Mouse (Mus musculus) liver, adult 2 months (tissue): ENCODE data around the gene Ckap5. TPM values are rescaled to one million over a fixed set of nuclear protein-coding genes. Genes with fewer than 3 reads are reported as not detected.
A peak's percentile ranks its signal among the peaks of the same experiment; 100 is the strongest.

Experiments
- DNase-seq: peaks from one replicate; pipeline ENCODE4 v3.0.0-alpha.2; 2011; ENCODE audit warnings: low read depth, low spot score; ENCODE audit errors: extremely low read depth
- H3K27ac ChIP-seq: fragments of 200-500 bp; replicated peaks from 2 replicates; pipeline ENCODE4 v1.5.1; 2012; ENCODE audit warnings: low read depth, mild to moderate bottlenecking, control low read depth, inconsistent platforms, low read length; ENCODE audit not compliant: insufficient read depth
- H3K27me3 ChIP-seq: fragments of 200-500 bp; 2 replicates; pipeline ENCODE4 v1.6.1; 2012; ENCODE audit warnings: mild to moderate bottlenecking, moderate library complexity, low read length, inconsistent platforms; ENCODE audit not compliant: control insufficient read depth, insufficient read depth
- H3K36me3 ChIP-seq: fragments of 200-500 bp; 2 replicates; pipeline ENCODE4 v1.6.1; 2012; ENCODE audit warnings: low read length, inconsistent platforms; ENCODE audit not compliant: control insufficient read depth, insufficient read depth
- H3K4me1 ChIP-seq: fragments of 200-500 bp; 2 replicates; pipeline ENCODE4 v1.6.1; 2011; ENCODE audit warnings: low read length; ENCODE audit not compliant: control insufficient read depth, insufficient read depth
- H3K4me3 ChIP-seq: fragments of 200-500 bp; 2 replicates; pipeline ENCODE4 v1.5.1; 2011; ENCODE audit warnings: low read depth, mild to moderate bottlenecking, control low read depth, low read length, moderate library complexity; ENCODE audit not compliant: insufficient read depth
- H3K79me2 ChIP-seq: fragments of 200-500 bp; 2 replicates; pipeline ENCODE4 v1.6.1; 2012; ENCODE audit warnings: inconsistent platforms, mild to moderate bottlenecking, low read length, moderate library complexity; ENCODE audit not compliant: control insufficient read depth, insufficient read depth
- H3K9ac ChIP-seq: fragments of 200-500 bp; 2 replicates; pipeline ENCODE4 v1.6.1; 2012; ENCODE audit warnings: low read depth, mild to moderate bottlenecking, control low read depth, inconsistent platforms, low read length
- CTCF ChIP-seq: fragments of 200-500 bp; IDR thresholded peaks from 2 replicates; pipeline ENCODE4 v1.5.1; 2011; ENCODE audit warnings: low read depth, low read length, control low read depth
- POLR2A ChIP-seq: fragments of 200-500 bp; IDR thresholded peaks from 2 replicates; pipeline ENCODE4 v1.6.1; 2011; ENCODE audit warnings: low read length, control low read depth; ENCODE audit not compliant: insufficient read depth; ENCODE audit errors: extremely low read depth
- WGBS: fragments of 180-500 bp; shearing (Covaris S2); methylation state at CpG from one replicate; pipeline ENCODE4 v1.1.7; 2018; 5-methylcytosine and 5-hydroxymethylcytosine counted together
- polyA plus RNA-seq: library from polyadenylated mRNA; depleted of rRNA; stranded (reverse); fragments of >200 nt; gene quantifications from 2 replicates; pipeline ENCODE4 v1.2.3, GENCODE M21; 2012
- total RNA-seq: library from RNA; depleted of rRNA; stranded (reverse); fragments of >200 nt; gene quantifications from 2 replicates; pipeline ENCODE4 v1.2.3, GENCODE M21; 2014

The Ckap5 gene
- total and polyA plus RNA-seq, 2 experiments, result 1.9 to 14.9 TPM

- H3K4me3 ChIP-seq, result no peak overlapping the region
- TF ChIP-seq POLR2A (no peak), CTCF (no peak)
- 87% methylated on average over 8 of the region's 8 CpGs for WGBS
- H3K27ac ChIP-seq, result no peak overlapping the region
- H3K36me3 ChIP-seq, result peaks cover 75% of the 10 kb centered on the region
- H3K4me1 ChIP-seq, result peaks cover 33% of the 10 kb centered on the region
- H3K27me3 ChIP-seq, result no peaks in the 10 kb centered on the region
- DNase-seq, result no peak
- H3K9ac ChIP-seq, result no peak overlapping the region
- H3K79me2 ChIP-seq, result 0 out of 2 replicates have a peak, but pooled peaks cover 4% of the 10 kb centered on the region
Measured at GRCm38 (mm10) chr2:91628171-91628570, 101.6 kb downstream of the Ckap5 start.

GRCm38 (mm10) chr2:91629682-91630081, 103.1 kb downstream of the Ckap5 start:
- Histone ChIP-seq H3K79me2 (0 out of 2 replicates have a peak, but pooled peaks cover 5% of the 10 kb centered on the region), H3K9ac (no peak overlapping the region), H3K27me3 (no peaks in the 10 kb centered on the region), H3K4me1 (peaks cover 38% of the 10 kb centered on the region), H3K36me3 (peaks cover 60% of the 10 kb centered on the region), H3K4me3 (no peak overlapping the region), H3K27ac (no peak overlapping the region)
- DNase-seq, result no peak
- WGBS, result 80% methylated on average over 18 of the region's 18 CpGs
- TF ChIP-seq POLR2A (no peak), CTCF (no peak)

GRCm38 (mm10) chr2:91630384-91630783, 103.8 kb downstream of the Ckap5 start:
- H3K9ac ChIP-seq, result peak overlapping the region; percentile 41
- H3K4me1 ChIP-seq, result peaks cover 38% of the 10 kb centered on the region
- peaks cover 55% of the 10 kb centered on the region for H3K36me3 ChIP-seq
- WGBS, result 84% methylated on average over 12 of the region's 12 CpGs
- no peak overlapping the region for H3K4me3 ChIP-seq
- TF ChIP-seq CTCF (no peak), POLR2A (0 out of 2 replicates have a peak, but pooled peaks have one; percentile 4)
- peak overlapping the region; percentile 20; the same call in 1 of the 2 replicates for H3K27ac ChIP-seq
- no peak for DNase-seq
- no peaks in the 10 kb centered on the region for H3K27me3 ChIP-seq
- peaks cover 9% of the 10 kb centered on the region; the same call in 1 of the 2 replicates for H3K79me2 ChIP-seq

- WGBS, result 57% methylated on average over 5 of the region's 5 CpGs
- no peak overlapping the region for H3K4me3 ChIP-seq
- no peaks in the 10 kb centered on the region for H3K27me3 ChIP-seq
- peaks cover 16% of the 10 kb centered on the region; the same call in 1 of the 2 replicates for H3K79me2 ChIP-seq
- H3K4me1 ChIP-seq, result peaks cover 38% of the 10 kb centered on the region
- peaks cover 47% of the 10 kb centered on the region for H3K36me3 ChIP-seq
- H3K27ac ChIP-seq, result no peak overlapping the region
- no peak for TF ChIP-seq POLR2A
- no peak for TF ChIP-seq CTCF
- H3K9ac ChIP-seq, result 0 out of 2 replicates have a peak overlapping the region, but pooled peaks have one; percentile 14
- DNase-seq, result no peak
Measured at GRCm38 (mm10) chr2:91631826-91632225, 105.3 kb downstream of the Ckap5 start.

GRCm38 (mm10) chr2:91632316-91632715, 105.8 kb downstream of the Ckap5 start:
- H3K36me3 ChIP-seq, result peaks cover 46% of the 10 kb centered on the region
- no peaks in the 10 kb centered on the region for H3K27me3 ChIP-seq
- no peak overlapping the region for H3K27ac ChIP-seq
- peaks cover 16% of the 10 kb centered on the region; the same call in 1 of the 2 replicates for H3K79me2 ChIP-seq
- peaks cover 37% of the 10 kb centered on the region for H3K4me1 ChIP-seq
- H3K4me3 ChIP-seq, result no peak overlapping the region
- WGBS, result 61% methylated on average over 5 of the region's 5 CpGs
- no peak for DNase-seq
- H3K9ac ChIP-seq, result peak overlapping the region; percentile 60
- TF ChIP-seq CTCF (no peak), POLR2A (no peak)

- TF ChIP-seq CTCF, result no peak
- TF ChIP-seq POLR2A, result no peak
- H3K79me2 ChIP-seq, result peaks cover 16% of the 10 kb centered on the region; the same call in 1 of the 2 replicates
- H3K4me3 ChIP-seq, result peak overlapping the region; percentile 42
- H3K4me1 ChIP-seq, result peaks cover 37% of the 10 kb centered on the region
- no peaks in the 10 kb centered on the region for H3K27me3 ChIP-seq
- H3K9ac ChIP-seq, result peak overlapping the region; percentile 60
- peak; percentile 95 for DNase-seq
- 24% methylated on average over 12 of the region's 12 CpGs for WGBS
- peak overlapping the region; percentile 73 for H3K27ac ChIP-seq
- H3K36me3 ChIP-seq, result peaks cover 36% of the 10 kb centered on the region
Measured at GRCm38 (mm10) chr2:91633334-91633977, 106.9 kb downstream of the Ckap5 start.
